Mouse (Mus musculus) G1E (cell line): ENCODE results near the gene Naaa. TPM values are rescaled to one million over a fixed set of nuclear protein-coding genes. Genes with fewer than 3 reads are reported as not detected.

Source experiments
- ATAC-seq: 2 replicates; pipeline ENCODE4 v1.8.0; 2016; ENCODE audit warnings: mild to moderate bottlenecking; ENCODE audit not compliant: insufficient number of reproducible peaks, poor library complexity, low FRiP score, severe bottlenecking; ENCODE audit errors: extremely low read depth
- DNase-seq: peaks from one replicate; pipeline ENCODE4 v3.0.0; 2012; ENCODE audit warnings: low spot score
- H3K27me3 ChIP-seq: 2 replicates; pipeline ENCODE4 v1.6.1; 2012; ENCODE audit warnings: mild to moderate bottlenecking, low read length, inconsistent platforms; ENCODE audit not compliant: insufficient read depth
- H3K36me3 ChIP-seq: replicated peaks from 2 replicates; pipeline ENCODE3; 2012; ENCODE audit warnings: mild to moderate bottlenecking, inconsistent platforms
- H3K4me1 ChIP-seq: 2 replicates; pipeline ENCODE4 v1.6.1; 2012; ENCODE audit warnings: low read depth, low read length, inconsistent platforms, mixed read lengths; ENCODE audit not compliant: insufficient read depth
- H3K4me3 ChIP-seq: 2 replicates; pipeline ENCODE4 v1.5.1; 2012; ENCODE audit warnings: low read depth, mild to moderate bottlenecking, inconsistent platforms, low read length, moderate library complexity, mixed read lengths
- H3K9me3 ChIP-seq: replicated peaks from 2 replicates; pipeline ENCODE4 v1.6.1; 2012; ENCODE audit warnings: inconsistent platforms
- CTCF ChIP-seq: IDR thresholded peaks from 2 replicates; pipeline ENCODE4 v1.5.1; 2012; ENCODE audit warnings: low read depth, low read length, inconsistent platforms, mixed read lengths
- GATA1 ChIP-seq: IDR thresholded peaks from 2 replicates; pipeline ENCODE4 v1.6.1; 2012; ENCODE audit warnings: borderline replicate concordance, low read length, inconsistent platforms, mixed read lengths
- GATA2 ChIP-seq: IDR thresholded peaks from 2 replicates; pipeline ENCODE4 v1.6.1; 2012; ENCODE audit warnings: low read depth, low read length, inconsistent platforms, borderline replicate concordance
- POLR2AphosphoS5 ChIP-seq: IDR thresholded peaks from 2 replicates; pipeline ENCODE4 v1.6.1; 2012; ENCODE audit warnings: low read depth, low read length, inconsistent platforms; ENCODE audit not compliant: insufficient replicate concordance
- TAL1 ChIP-seq: conservative IDR thresholded peaks from 2 replicates; pipeline ENCODE4 v1.6.1; 2012; ENCODE audit warnings: low read depth, low read length, inconsistent platforms, mixed read lengths
- polyA plus RNA-seq: library from polyadenylated mRNA; stranded (reverse); fragments of >175 nt; gene quantifications from 2 replicates; pipeline ENCODE4 v1.2.3, GENCODE M21; 2012
- total RNA-seq, 2 experiments: library from RNA; stranded (forward) in 1 of 2; stranded (reverse) in 1 of 2; fragments of 200-1000 nt in 1 of 2; fragments of >200 nt in 1 of 2; fragmentation: Nextera tagmentation in 1 of 2; gene quantifications; 2 replicates each; pipeline ENCODE4 v1.2.3; 2014 to 2017

Naaa gene
- total RNA-seq (2014; fragmentation: Nextera tagmentation) (13.1 and 22.4 TPM in 2 replicates), total RNA-seq (2017) (15.1 and 17.5 TPM in 2 replicates), polyA plus RNA-seq (6.9 and 7.8 TPM in 2 replicates)

GRCm38 (mm10) chr5:92277437-92278394 is at the start of gene Naaa:
Gene Naaa, minus strand, starts transcription at chr5:92278170.
- H3K4me3 ChIP-seq = peak within 1 kb of the TSS; percentile 88

GRCm38 (mm10) chr5:92327367-92327766 is 49.4 kb upstream of the Naaa start:
- TF ChIP-seq GATA1 (no peak), GATA2 (no peak), CTCF (no peak)
- ATAC-seq = peak; percentile 28; the same call in 1 of the 2 replicates
- H3K36me3 ChIP-seq = no peaks in the 10 kb centered on the region
- H3K27me3 ChIP-seq = peaks cover 45% of the 10 kb centered on the region
- no peak for DNase-seq
- no peaks in the 10 kb centered on the region for H3K9me3 ChIP-seq
- peaks cover 16% of the 10 kb centered on the region for H3K4me1 ChIP-seq
- H3K4me3 ChIP-seq = no peak overlapping the region

More at GRCm38 (mm10) chr5:92277437-92278394, at the start of gene Naaa:
- Histone ChIP-seq H3K27me3 (no peaks in the 10 kb centered on the region), H3K9me3 (no peaks in the 10 kb centered on the region), H3K36me3 (peaks cover 37% of the 10 kb centered on the region), H3K4me1 (peaks cover 49% of the 10 kb centered on the region)
- peak; percentile 89 for ATAC-seq
- DNase-seq = peak; percentile 81
- TF ChIP-seq CTCF (no peak), POLR2AphosphoS5 (no peak), GATA2 (no peak), GATA1 (no peak), TAL1 (no peak)

GRCm38 (mm10) chr5:92323264-92323663 is 45.3 kb upstream of the Naaa start:
- Histone ChIP-seq H3K9me3 (no peaks in the 10 kb centered on the region), H3K36me3 (no peaks in the 10 kb centered on the region), H3K4me1 (peaks cover 22% of the 10 kb centered on the region), H3K4me3 (no peak overlapping the region), H3K27me3 (peaks cover 42% of the 10 kb centered on the region)
- TF ChIP-seq GATA1 = no peak
- no peak for TF ChIP-seq GATA2
- TF ChIP-seq TAL1 = no peak
- ATAC-seq = no peak
- DNase-seq = no peak

- ATAC-seq = no peak
- no peak overlapping the region for H3K4me3 ChIP-seq
- TF ChIP-seq CTCF (no peak), GATA1 (no peak), TAL1 (no peak)
Measured at GRCm38 (mm10) chr5:92322612-92323011, 44.6 kb upstream of the Naaa start.

GRCm38 (mm10) chr5:92321631-92322400 is 43.8 kb upstream of the Naaa start:
- peaks cover 36% of the 10 kb centered on the region for H3K27me3 ChIP-seq
- H3K4me1 ChIP-seq = peaks cover 16% of the 10 kb centered on the region
- DNase-seq (no peak), ATAC-seq (no peak)
- H3K9me3 ChIP-seq = no peaks in the 10 kb centered on the region
- TF ChIP-seq CTCF (no peak), GATA2 (no peak), GATA1 (no peak), TAL1 (no peak), POLR2AphosphoS5 (no peak)
- H3K4me3 ChIP-seq = no peak overlapping the region
- H3K36me3 ChIP-seq = no peaks in the 10 kb centered on the region

More at GRCm38 (mm10) chr5:92322612-92323011, 44.6 kb upstream of the Naaa start:
- DNase-seq = no peak
- H3K4me1 ChIP-seq = peaks cover 23% of the 10 kb centered on the region
- H3K9me3 ChIP-seq = no peaks in the 10 kb centered on the region
- H3K36me3 ChIP-seq = no peaks in the 10 kb centered on the region
- H3K27me3 ChIP-seq = peaks cover 40% of the 10 kb centered on the region

- Histone ChIP-seq H3K4me1 (peaks cover 10% of the 10 kb centered on the region), H3K4me3 (no peak overlapping the region), H3K27me3 (peaks cover 26% of the 10 kb centered on the region), H3K36me3 (no peaks in the 10 kb centered on the region), H3K9me3 (no peaks in the 10 kb centered on the region)
- no peak for TF ChIP-seq POLR2AphosphoS5
- no peak for TF ChIP-seq CTCF
- ATAC-seq (no peak), DNase-seq (no peak)
Measured at GRCm38 (mm10) chr5:92318596-92318995, 40.6 kb upstream of the Naaa start.
